Mouse (Mus musculus): ENCODE measurements around the gene Hvcn1. TPM values are rescaled to one million over a fixed set of nuclear protein-coding genes. Genes with fewer than 3 reads are reported as not detected.
"Not testable (repeated sequence)": the region's sequence is repeated elsewhere in the genome, so short reads cannot be mapped to it uniquely, and the experiment has no call there.

Hvcn1 gene
- polyA plus RNA-seq, 1 experiment = 3.6 TPM

DNA sequence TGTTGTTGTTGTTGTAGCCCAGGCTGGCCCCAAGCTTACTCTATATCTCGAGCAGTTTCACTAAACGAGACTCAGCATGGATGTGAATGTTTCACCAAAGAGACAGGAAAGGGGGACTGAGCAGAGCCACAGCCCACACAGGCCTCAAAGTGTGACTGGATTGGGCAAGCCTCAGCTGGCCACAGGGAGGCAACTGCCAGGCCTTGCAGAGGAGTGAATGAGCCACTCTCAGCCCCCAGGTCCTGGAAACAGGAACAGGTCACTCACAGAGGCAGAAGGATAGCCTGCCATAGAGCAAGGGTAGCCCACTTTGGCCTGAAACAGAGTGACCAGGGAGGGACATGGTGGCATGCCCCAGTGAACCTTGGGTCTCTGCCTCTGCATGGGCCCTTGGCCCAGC is 2.4 kb upstream of the Hvcn1 start:
- DNase-seq (ENCODE audit: low spot score) = no peak

DNA sequence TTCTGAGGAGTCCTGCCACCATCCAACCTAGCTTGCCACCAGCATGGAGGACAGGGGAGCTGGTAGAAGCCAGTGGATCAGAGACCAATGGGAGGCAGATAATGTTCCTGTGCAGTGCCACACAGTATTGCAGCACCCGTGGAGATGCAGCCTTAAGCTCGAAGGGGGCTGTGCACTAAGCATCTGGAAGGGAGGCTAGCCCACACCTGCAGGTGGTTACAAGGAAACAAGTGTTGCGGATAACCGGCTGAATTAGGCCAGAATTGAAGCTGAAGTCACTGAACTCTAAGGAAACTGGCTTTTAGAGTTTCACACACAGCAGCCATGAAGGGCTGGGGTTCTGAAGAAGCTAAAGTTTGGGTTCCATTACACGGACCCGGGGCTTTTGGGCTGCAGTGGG is 2.3 kb downstream of the Hvcn1 start:
- no peak for DNase-seq (ENCODE audit: low spot score)

DNA sequence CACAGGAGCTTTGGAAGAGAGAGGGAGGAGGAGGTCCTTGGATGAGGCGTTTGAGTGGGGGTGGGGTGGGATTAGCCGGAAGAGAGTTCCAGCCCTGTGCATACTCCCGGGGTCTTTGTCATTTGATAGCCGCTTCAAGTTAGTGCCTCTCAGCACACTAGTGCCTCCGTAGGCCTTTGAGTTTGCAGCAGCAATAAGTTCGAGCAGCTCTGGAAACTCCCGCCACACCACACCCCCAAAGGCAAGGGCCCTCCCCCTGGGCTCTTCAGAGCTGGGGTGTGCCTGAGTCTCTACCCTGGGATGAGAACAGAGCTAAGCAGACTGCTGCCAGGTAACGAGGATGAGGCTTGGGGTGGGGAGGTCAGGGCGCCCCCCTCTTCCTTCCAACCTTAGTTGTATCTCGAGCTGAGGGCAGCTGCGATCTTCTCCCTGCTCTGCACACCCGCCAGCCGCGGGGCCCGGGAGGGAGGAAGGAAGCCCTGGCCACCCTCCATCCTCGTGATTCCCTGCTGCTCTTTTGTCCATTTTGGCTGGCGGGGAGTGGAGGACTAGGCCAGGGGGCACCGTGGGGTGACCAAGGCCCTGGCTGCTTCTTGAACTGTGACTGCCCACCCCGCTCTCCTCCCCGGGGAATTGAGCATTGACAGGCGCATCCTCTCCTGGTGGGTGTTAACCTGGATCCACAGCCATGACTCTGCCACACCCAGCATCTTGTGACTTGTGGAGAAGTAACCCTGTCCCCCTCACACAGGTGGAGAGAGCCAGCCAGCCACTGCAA is 3.2 kb downstream of the Hvcn1 start:
- DNase-seq (ENCODE audit: low spot score) = no peak

DNA sequence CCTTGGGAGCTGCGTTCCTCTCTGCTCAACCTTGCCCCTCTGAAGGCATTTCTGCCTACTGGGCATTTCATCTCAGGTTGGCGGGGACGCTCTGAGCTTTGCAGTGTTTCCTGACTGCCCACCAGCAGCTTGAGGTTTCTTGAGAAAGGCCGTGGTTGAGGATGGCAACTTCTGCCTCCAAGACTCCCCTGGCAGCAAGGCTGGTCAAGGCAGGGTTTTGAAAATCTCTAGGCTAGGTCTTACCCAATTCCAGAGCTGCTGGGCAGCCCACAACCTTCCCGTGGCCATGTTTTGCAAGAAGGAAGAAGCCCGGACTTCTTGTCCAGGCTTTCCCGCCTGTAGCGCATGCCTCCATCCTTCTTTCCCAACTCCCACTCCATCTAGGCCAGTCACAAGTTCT is 4.3 kb downstream of the Hvcn1 start:
- DNase-seq (ENCODE audit: low spot score) = no peak

DNA sequence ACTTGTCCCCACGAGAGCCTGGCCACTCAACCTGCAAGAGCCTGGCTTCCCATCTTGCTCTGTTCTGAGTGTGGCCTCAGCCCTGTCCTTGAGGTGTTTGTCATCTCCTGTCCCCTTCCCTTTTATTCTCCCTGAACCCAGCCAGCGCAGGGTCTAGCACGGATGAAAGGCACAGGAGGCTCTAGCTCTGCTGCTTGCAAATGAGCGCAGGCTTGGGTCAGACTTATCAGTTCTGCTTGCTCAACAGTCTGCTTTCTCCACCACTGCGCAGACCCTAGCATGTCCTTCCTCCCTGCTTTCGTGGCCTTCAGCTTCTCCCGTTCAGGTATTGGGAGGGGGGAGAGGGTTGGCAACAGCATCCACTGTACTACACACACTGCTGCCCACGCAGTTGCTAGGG is 5.5 kb downstream of the Hvcn1 start:
- DNase-seq (ENCODE audit: low spot score) = no peak

DNA sequence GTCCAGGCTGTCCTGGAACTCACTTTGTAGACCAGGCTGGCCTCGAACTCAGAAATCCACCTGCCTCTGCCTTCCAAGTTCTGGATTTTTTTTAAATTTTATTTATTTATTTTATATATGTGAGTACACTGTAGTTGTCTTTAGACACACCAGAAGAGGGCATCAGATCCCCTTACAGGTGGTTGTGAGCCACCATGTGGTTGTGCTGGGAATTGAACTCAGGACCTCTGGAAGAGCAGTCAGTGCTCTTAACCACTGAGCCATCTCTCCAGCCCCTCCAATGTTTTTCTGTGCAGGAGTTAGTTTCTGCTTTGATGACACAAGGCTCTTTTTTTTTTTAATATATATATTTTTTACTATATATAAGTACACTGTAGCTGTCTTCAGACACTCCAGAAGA is 6.2 kb downstream of the Hvcn1 start:
- DNase-seq (ENCODE audit: low spot score) = not testable (repeated sequence)

DNA sequence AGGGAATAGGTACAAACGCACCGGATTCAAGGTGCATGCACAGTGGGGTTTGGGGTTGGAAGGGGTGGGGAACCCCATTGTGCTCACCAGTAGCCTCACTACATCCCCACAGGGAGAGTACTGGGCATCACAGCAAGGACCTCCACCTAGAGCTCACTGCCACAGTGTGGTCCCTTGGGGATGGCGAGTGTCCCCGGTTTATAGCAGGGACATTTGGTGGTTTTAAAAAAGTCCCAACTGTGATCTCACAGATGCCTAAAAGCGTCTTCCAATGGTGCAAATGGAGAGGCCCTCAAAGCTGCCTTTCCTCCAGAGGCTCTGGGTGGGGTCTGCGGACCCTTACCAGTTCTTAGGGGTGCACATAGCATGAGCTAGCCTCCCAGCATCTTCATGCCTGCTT is 7.3 kb downstream of the Hvcn1 start:
- no peak for DNase-seq (ENCODE audit: low spot score)

DNA sequence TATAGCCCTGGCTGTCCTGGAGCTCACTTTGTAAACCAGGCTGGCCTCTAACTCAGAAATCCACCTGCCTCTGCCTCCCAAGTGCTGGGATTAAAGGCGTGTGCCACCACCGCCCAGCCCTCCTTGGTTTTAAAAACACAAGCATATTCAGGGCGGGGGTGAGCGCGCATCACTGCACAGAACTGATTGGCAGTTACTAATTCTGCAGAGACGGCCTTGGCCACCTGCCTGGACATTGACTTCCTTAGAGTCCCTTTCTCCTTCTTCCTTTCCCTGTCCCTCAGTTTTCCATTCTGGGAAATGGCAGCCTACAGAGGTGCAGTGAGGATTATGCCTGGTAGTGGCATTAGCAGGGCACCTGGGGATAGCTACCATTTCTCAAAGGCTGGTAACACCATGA is 11.0 kb downstream of the Hvcn1 start:
- no peak for DNase-seq (ENCODE audit: low spot score)

DNA sequence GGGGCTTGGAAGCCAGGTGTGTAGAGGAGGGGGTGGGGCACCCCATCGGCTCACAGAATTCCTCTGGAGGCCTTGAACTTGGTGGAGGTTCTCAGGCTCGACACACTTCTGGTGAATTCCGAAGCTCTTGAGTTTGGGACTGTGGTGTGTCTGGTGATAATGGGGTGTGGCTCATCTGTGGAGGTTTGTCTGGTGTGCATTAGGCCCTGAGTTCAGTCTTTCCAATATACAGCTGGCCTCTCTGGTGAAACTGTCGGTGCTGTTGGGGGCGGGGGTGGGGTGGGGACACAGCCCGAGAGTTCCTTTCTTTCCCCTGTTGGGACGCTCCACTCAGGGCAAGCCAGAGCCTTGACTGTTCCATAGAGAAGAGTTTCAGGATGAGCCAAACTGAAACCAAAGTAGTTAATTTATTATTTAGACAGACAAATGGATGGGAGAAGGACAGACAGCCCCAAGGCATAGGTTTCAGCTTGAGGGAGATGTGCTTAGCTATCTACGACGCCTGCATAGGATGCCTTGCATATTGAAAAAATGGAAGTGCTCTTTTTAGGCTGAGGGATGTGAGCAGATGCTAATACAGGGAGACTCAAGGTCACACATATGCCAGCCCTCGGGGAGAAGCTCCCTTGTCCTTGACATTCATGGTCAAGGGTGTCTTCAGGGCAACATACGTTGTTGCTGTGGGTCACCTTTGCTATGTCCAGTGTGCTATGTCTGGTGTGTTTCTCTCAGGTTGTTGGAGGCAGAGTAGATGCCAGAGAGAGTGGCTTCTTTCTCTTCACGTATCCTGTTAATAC is 11.7 kb downstream of the Hvcn1 start:
- DNase-seq (ENCODE audit: low spot score) = no peak

DNA sequence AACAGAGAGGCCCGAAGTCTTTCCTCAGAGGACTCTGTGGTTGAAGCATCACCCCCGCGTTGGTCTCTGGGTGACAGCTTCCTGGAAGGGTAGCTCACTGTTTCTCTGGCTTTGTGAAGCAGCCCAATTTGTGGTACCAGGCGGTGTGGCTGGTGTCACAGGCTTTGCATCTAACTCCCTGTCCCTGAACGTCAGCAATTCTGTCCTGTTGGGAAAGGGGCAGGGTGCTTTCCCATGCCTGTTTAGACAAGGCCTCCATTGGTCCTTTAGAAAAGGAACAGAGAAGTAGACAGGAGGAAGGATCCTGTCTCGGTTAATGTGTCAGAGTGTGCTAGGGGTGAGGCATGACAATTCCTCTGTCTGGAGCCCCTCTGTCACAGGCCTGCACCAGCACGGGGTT is 12.3 kb downstream of the Hvcn1 start:
- DNase-seq (ENCODE audit: low spot score) = no peak

DNA sequence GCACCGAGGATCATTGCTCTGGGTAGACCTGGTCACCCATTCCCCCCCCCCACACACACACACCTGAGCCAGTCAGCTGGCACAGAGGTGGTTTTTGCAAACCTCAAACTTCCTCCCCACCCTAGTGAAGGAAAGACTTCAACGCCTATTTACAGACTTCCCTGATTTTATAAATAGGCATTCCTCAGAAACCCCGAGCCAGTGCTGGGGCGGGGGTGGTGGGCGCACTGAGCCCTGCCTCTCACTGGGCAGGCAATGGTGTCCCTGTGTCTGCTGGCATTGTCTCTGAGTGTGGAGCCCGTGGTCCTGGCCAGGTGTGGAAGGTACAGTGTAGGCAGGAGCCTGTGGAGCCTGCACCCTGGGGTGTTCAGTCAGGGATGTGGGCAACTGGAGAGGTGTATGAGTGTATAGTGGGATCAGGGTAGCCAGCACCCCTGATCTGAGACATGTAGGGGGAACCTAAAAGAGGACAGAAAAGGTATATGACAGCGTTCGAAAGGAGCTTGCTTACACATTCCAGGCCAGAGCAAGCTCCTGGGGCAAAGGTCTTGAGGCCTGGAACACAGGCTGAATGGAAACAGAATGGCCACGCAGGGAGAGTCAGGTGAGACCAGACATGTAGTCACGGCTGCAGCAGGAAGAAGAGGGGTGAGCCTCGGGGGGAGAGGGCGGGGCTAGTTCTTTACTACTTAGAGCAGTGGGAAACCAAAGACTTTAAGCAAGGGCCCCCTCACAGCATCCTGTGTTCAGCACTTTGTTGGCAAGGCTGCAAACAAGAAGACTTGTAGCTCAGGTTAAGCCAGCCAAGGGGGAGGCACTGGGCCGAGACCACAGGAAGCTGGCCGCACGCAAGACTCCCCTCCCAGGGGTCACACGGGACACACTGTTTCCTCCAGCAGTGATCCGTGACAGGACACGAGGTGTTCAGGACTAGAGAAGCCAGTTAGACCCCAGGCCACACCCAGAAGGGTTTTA is 13.3 kb downstream of the Hvcn1 start:
- DNase-seq (ENCODE audit: low spot score) = no peak

DNA sequence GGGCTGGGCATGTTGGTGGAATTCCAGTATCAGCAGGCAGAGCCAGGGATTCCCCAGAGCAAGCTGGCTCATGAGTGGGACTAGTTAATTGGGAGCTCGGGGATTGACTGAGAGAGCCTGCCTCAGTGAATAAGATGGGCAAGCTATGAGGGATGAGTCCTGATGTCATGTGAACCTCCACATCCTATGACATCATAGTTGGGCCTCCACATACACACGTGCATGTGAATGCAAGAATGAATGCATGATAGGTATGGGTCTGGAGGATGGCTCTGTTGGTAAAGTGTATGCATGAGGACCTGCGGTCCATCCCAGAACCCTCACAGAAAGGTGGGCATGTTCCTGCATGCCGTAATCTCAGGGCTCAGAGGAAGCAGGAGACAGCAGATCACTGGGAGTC is 14.5 kb downstream of the Hvcn1 start:
- no peak for DNase-seq (ENCODE audit: low spot score)

DNA sequence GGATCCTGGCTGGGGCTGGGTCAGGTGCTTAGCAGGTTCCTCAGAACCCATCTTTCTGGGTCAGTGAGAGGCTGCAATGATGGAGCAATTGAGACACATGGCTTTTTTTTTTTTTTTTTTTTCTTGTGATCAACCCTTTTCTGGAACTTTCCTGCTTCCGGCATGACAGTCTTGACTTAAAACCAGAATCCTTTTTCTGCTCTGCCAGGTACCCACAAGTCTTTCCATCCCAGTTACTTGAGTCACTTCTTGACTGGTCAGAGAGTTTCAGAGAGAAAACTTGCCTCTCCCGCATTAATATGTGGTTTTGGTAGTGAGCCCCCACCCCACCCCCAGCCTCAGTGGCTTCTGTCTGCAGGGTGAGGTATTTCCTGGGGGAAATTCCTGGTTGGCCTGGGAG is 17.7 kb downstream of the Hvcn1 start:
- DNase-seq (ENCODE audit: low spot score) = no peak

DNA sequence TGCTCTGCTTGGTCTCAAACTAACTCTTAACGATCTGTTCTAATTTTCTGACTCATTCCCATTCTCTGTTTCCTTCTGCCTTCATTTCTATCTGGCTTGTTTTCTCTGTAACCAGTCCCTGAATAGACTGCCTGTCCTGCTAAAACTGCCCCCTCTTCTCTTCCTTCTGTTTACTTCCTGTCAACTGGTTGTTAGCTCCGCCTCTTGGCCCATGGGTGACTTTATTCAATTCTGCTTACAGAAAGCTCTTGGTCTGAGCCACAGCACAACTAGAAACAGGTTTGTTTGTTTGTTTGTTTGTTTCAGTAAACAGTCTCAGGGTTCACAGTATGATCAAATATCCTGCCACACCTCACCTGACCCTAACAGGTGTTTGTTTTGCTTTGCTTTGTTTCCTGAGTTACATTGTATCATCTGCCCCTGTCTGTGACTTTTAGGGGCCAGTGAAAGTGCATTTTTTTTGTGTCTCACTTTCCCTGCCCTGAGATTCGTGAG is 21.7 kb downstream of the Hvcn1 start:
- no peak for DNase-seq (ENCODE audit: low spot score)

DNA sequence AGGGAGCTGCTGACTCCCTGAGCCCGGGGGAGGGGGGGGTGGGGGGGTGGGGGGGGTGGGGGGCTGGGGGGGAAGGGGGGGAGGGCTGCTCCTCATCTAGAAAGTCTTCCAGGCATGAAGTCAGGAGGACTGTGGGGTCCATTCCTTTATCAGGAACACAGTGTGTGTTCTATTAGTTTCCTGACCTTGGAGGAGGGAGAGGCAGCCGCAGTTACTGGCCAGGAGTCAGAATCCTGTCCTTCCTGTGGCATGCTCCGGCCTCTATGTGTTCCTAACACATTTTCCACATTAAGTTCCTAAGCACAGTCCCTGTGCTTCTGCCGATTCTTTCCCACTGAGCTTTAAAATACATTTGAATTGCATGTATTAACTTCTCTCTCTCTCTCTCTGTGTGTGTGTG is 22.2 kb downstream of the Hvcn1 start:
- no peak for DNase-seq (ENCODE audit: low spot score)

DNA sequence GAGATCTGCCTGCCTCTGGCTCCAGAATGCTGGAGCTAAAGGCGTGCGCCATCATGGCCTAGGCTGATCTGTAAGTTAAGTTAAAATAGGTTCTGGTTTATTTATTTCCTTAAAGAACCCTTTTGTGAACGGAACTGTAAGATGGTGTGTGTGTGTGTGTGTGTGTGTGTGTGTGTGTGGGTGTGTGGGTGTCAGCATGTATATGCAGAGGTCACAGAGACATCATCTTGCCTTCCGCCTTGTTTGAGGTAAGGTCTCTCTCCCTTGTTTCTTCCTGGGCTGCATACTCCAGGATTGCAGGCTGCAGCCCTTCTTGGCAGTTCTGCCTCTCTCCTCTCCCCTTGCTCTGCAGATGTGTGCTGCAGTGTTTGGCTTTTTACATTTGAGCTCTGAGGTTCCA is 24.2 kb downstream of the Hvcn1 start:
- no peak for DNase-seq (ENCODE audit: low spot score)

DNA sequence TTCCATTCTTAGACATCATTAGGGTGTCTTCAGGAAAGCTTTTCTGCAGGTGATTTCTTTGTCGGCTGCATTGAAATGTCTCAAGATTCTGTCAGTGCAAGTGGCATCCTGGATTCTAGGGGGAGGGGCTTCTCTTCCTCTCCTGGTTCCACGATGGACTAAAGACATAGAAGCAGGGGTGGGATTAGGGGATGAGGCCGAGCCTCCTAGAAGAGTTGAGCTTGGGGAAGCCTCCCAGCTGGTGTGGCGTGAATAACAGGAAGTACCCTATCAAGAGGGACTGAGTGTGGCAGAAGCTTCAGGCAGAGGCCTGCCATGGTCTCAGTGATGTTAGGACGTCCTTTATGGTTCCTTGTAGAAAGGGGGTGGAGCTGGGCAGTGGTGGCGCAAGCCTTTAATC is 24.8 kb downstream of the Hvcn1 start:
- DNase-seq (ENCODE audit: low spot score) = no peak

DNA sequence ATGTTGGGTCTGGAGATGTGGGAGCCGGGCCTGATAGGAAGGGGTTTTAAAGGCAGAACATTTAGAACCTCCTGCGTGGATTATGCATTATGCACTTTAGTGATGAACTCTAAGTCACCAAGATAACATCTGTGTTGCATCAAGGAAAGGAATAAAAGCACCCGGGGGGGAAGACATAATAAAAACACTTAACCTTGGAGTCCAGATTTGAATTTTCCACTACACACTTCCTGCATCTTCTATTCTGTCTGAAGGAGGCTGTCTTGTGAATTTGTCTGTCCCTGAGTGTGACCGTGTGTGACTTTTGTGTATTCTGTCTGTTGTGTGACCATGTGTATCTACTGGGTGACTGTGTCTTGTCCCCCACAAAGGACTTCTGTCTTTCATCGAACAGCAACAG is 25.4 kb downstream of the Hvcn1 start:
- DNase-seq (ENCODE audit: low spot score) = no peak

DNA sequence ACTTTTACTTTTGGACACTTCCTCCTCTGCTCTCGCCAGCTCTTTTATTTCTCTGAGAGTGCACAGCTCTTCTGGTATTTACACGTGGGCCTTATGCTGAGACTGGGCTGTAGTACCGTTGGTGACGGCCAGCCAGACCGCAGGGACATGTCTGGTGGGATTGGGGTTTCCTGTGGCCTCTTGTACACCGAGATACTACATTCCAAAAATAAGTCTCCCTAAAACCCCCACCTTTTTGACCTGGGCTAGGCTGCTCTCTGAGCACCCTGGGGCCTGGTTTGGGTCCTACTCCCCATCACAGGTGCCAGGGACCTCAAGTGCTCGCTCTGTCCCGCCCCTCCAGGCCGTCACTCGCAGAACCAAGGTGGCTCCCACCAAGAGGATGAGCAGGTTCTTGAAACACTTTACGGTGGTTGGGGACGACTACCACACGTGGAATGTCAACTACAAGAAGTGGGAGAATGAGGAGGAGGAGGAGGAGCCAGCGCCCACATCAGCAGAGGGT is 26.5 kb downstream of the Hvcn1 start:
- DNase-seq (ENCODE audit: low spot score) = no peak

DNA sequence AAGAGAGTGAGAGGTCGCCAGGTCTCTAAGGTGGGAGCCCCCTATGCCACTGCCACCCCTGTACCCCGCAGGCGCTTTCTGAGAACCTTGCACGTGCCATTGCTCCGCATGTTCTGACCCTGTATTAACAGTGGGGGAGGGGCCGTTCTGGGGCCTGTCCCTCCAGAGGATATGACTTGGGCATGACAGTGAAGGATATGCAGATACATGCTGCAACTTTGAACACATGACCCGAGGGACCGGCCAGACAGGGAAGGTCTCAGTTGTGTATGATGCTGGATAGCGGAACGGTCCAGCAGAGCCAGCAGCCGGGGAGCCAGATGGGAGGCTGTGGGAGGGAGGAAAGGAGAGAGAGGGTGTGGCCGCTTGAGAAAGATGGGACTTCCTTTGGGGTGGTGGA is 27.1 kb downstream of the Hvcn1 start:
- DNase-seq (ENCODE audit: low spot score) = no peak

DNA sequence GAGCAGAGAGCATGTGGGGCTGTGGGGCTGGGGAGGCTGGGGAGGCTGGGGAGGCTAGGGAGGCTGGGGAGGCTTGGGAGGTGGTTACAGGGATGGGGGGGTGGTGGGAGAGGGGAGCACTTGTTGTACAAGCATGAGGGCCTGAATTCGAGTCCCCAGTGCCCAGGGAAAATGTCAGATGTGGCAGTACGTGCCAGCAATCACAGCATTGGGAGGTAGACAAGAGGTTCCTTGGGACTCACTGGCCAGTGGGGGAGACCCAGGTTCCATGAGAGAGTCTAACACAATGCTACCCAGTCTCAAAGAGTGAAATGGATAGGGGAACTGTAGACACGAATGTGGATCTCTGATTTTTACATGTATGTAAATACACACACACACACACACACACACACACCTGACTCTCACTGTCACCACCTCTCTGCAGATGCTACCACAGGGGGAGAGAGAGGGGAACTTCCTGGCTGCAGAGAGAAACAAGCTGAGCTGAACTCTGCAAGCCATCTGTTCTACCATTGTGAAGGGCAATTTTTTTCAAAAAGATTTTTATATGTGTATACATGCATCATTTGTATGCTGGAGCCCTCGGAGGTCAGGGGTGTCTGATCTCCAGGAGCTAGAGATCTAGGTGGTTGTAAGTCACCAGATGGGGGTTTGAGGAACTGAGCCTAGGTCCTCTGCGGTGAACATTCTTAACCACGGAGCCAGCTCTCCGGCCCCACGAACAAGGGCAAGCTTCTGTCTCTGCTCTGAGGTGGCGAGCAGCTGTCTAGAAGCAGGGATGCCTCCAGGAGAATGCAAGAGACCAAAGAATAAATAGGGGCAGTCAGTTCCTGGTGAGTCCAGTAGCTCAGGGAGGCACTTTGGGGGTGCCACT is 28.0 kb downstream of the Hvcn1 start:
- no peak for DNase-seq (ENCODE audit: low spot score)

Measured in urinary bladder, adult 2 months (tissue).